Mouse (Mus musculus): Measurements from ENCODE around the gene Nat8f2. TPM values are rescaled to one million over a fixed set of nuclear protein-coding genes. Genes with fewer than 3 reads are reported as not detected.
"Not testable (repeated sequence)": the region's sequence is repeated elsewhere in the genome, so short reads cannot be mapped to it uniquely, and the experiment has no call there.

Nat8f2 gene
- polyA plus RNA-seq, 1 experiment from 2014 or later, result not detected

GRCm38 (mm10) chr6:85906911-85907351, 38.0 kb upstream of the Nat8f2 start:
- not testable (repeated sequence) for H3K4me1 ChIP-seq (ENCODE audit: control insufficient read depth, insufficient read depth, low read length); DNase-seq (ENCODE audit: low spot score); ATAC-seq (replicated peaks; ENCODE audit: insufficient number of reproducible peaks, low FRiP score, low TSS enrichment, low read depth); H3K36me3 ChIP-seq (replicated peaks; ENCODE audit: control insufficient read depth, insufficient read depth, low read depth, low read length); H3K9ac ChIP-seq (replicated peaks; ENCODE audit: low read length); H3K27me3 ChIP-seq (ENCODE audit: control insufficient read depth, insufficient read depth, low read length); H3K9me3 ChIP-seq (replicated peaks; ENCODE audit: control insufficient read depth, low read length); H3K4me3 ChIP-seq (ENCODE audit: low read depth, low read length); H3K27ac ChIP-seq (replicated peaks; ENCODE audit: low read depth, low read length); H3K4me2 ChIP-seq (ENCODE audit: low read depth, low read length)
- WGBS, result 69% methylated on average over 2 of the region's 2 CpGs

- H3K4me3 ChIP-seq (ENCODE audit: low read depth, low read length); H3K27ac ChIP-seq (replicated peaks; ENCODE audit: low read depth, low read length); H3K9ac ChIP-seq (replicated peaks; ENCODE audit: low read length); H3K36me3 ChIP-seq (replicated peaks; ENCODE audit: control insufficient read depth, insufficient read depth, low read depth, low read length); H3K4me1 ChIP-seq (ENCODE audit: control insufficient read depth, insufficient read depth, low read length); H3K27me3 ChIP-seq (ENCODE audit: control insufficient read depth, insufficient read depth, low read length); H3K9me3 ChIP-seq (replicated peaks; ENCODE audit: control insufficient read depth, low read length): not testable (repeated sequence)
- DNase-seq (ENCODE audit: low spot score) (peak; percentile 19), ATAC-seq (replicated peaks; ENCODE audit: insufficient number of reproducible peaks, low FRiP score, low TSS enrichment, low read depth) (peak; percentile 39; the same call in 1 of the 2 replicates)
- H3K4me2 ChIP-seq (ENCODE audit: low read depth, low read length), result peak within 1 kb of the TSS; percentile 4; the same call in 1 of the 2 replicates
- 17% methylated on average over 20 of the region's 20 CpGs for WGBS
These were observed 35.7 kb upstream of the Nat8f2 start, which contains the start of gene Nat8f4 for GRCm38 (mm10) chr6:85904642-85905061. Gene Nat8f4, minus strand, starts transcription at chr6:85904884.

GRCm38 (mm10) chr6:85902303-85902702, 33.3 kb upstream of the Nat8f2 start:
- no peak for ATAC-seq (replicated peaks; ENCODE audit: insufficient number of reproducible peaks, low FRiP score, low TSS enrichment, low read depth)
- no peak overlapping the region for H3K9ac ChIP-seq (replicated peaks; ENCODE audit: low read length)
- no peaks in the 10 kb centered on the region for H3K4me1 ChIP-seq (ENCODE audit: control insufficient read depth, insufficient read depth, low read length)
- no peaks in the 10 kb centered on the region for H3K27me3 ChIP-seq (ENCODE audit: control insufficient read depth, insufficient read depth, low read length)
- DNase-seq (ENCODE audit: low spot score), result no peak
- H3K27ac ChIP-seq (replicated peaks; ENCODE audit: low read depth, low read length), result no peak overlapping the region
- H3K9me3 ChIP-seq (replicated peaks; ENCODE audit: control insufficient read depth, low read length), result no peaks in the 10 kb centered on the region
- WGBS, result 89% methylated on average over 2 of the region's 2 CpGs
- H3K4me2 ChIP-seq (ENCODE audit: low read depth, low read length), result no peak overlapping the region
- H3K4me3 ChIP-seq (ENCODE audit: low read depth, low read length), result no peak overlapping the region
- H3K36me3 ChIP-seq (replicated peaks; ENCODE audit: control insufficient read depth, insufficient read depth, low read depth, low read length), result no peaks in the 10 kb centered on the region

- not testable (repeated sequence) for H3K27ac ChIP-seq (replicated peaks; ENCODE audit: low read depth, low read length); H3K9ac ChIP-seq (replicated peaks; ENCODE audit: low read length); H3K4me3 ChIP-seq (ENCODE audit: low read depth, low read length); H3K36me3 ChIP-seq (replicated peaks; ENCODE audit: control insufficient read depth, insufficient read depth, low read depth, low read length); H3K4me2 ChIP-seq (ENCODE audit: low read depth, low read length); DNase-seq (ENCODE audit: low spot score); H3K9me3 ChIP-seq (replicated peaks; ENCODE audit: control insufficient read depth, low read length); H3K4me1 ChIP-seq (ENCODE audit: control insufficient read depth, insufficient read depth, low read length); H3K27me3 ChIP-seq (ENCODE audit: control insufficient read depth, insufficient read depth, low read length); ATAC-seq (replicated peaks; ENCODE audit: insufficient number of reproducible peaks, low FRiP score, low TSS enrichment, low read depth)
- WGBS, result 80% methylated on average over 7 of the region's 8 CpGs
These were observed 29.9 kb upstream of the Nat8f2 start for GRCm38 (mm10) chr6:85898596-85899475.

GRCm38 (mm10) chr6:85895061-85895648, 26.2 kb upstream of the Nat8f2 start:
- not testable (repeated sequence) for H3K27ac ChIP-seq (replicated peaks; ENCODE audit: low read depth, low read length); H3K4me3 ChIP-seq (ENCODE audit: low read depth, low read length); H3K9me3 ChIP-seq (replicated peaks; ENCODE audit: control insufficient read depth, low read length); H3K36me3 ChIP-seq (replicated peaks; ENCODE audit: control insufficient read depth, insufficient read depth, low read depth, low read length); DNase-seq (ENCODE audit: low spot score); H3K27me3 ChIP-seq (ENCODE audit: control insufficient read depth, insufficient read depth, low read length); H3K4me2 ChIP-seq (ENCODE audit: low read depth, low read length); H3K4me1 ChIP-seq (ENCODE audit: control insufficient read depth, insufficient read depth, low read length); H3K9ac ChIP-seq (replicated peaks; ENCODE audit: low read length); ATAC-seq (replicated peaks; ENCODE audit: insufficient number of reproducible peaks, low FRiP score, low TSS enrichment, low read depth)
- 69% methylated on average over 25 of the region's 25 CpGs for WGBS

- no peaks in the 10 kb centered on the region for H3K36me3 ChIP-seq (replicated peaks; ENCODE audit: control insufficient read depth, insufficient read depth, low read depth, low read length)
- no peaks in the 10 kb centered on the region for H3K9me3 ChIP-seq (replicated peaks; ENCODE audit: control insufficient read depth, low read length)
- DNase-seq (ENCODE audit: low spot score) (no peak), ATAC-seq (replicated peaks; ENCODE audit: insufficient number of reproducible peaks, low FRiP score, low TSS enrichment, low read depth) (no peak)
- H3K4me3 ChIP-seq (ENCODE audit: low read depth, low read length), result no peak overlapping the region
- H3K4me2 ChIP-seq (ENCODE audit: low read depth, low read length), result no peak overlapping the region
- no peaks in the 10 kb centered on the region for H3K4me1 ChIP-seq (ENCODE audit: control insufficient read depth, insufficient read depth, low read length)
- no peak overlapping the region for H3K27ac ChIP-seq (replicated peaks; ENCODE audit: low read depth, low read length)
- 91% methylated on average over 2 of the region's 2 CpGs for WGBS
- no peaks in the 10 kb centered on the region for H3K27me3 ChIP-seq (ENCODE audit: control insufficient read depth, insufficient read depth, low read length)
- H3K9ac ChIP-seq (replicated peaks; ENCODE audit: low read length), result no peak overlapping the region
These were observed 20.0 kb upstream of the Nat8f2 start for GRCm38 (mm10) chr6:85888961-85889360.

GRCm38 (mm10) chr6:85884311-85884710, 15.4 kb upstream of the Nat8f2 start:
- Histone ChIP-seq H3K27ac (replicated peaks; ENCODE audit: low read depth, low read length) (no peak overlapping the region), H3K27me3 (ENCODE audit: control insufficient read depth, insufficient read depth, low read length) (no peaks in the 10 kb centered on the region), H3K9me3 (replicated peaks; ENCODE audit: control insufficient read depth, low read length) (peaks cover 6% of the 10 kb centered on the region; the same call in 1 of the 2 replicates), H3K4me3 (ENCODE audit: low read depth, low read length) (no peak overlapping the region), H3K36me3 (replicated peaks; ENCODE audit: control insufficient read depth, insufficient read depth, low read depth, low read length) (no peaks in the 10 kb centered on the region), H3K4me2 (ENCODE audit: low read depth, low read length) (no peak overlapping the region), H3K4me1 (ENCODE audit: control insufficient read depth, insufficient read depth, low read length) (no peaks in the 10 kb centered on the region), H3K9ac (replicated peaks; ENCODE audit: low read length) (no peak overlapping the region)
- 79% methylated on average over 1 of the region's 1 CpGs for whole genome bisulfite sequencing
- no peak for DNase-seq (ENCODE audit: low spot score)
- no peak for ATAC-seq (replicated peaks; ENCODE audit: insufficient number of reproducible peaks, low FRiP score, low TSS enrichment, low read depth)

- H3K9me3 ChIP-seq (replicated peaks; ENCODE audit: control insufficient read depth, low read length); H3K4me3 ChIP-seq (ENCODE audit: low read depth, low read length); H3K9ac ChIP-seq (replicated peaks; ENCODE audit: low read length); DNase-seq (ENCODE audit: low spot score); ATAC-seq (replicated peaks; ENCODE audit: insufficient number of reproducible peaks, low FRiP score, low TSS enrichment, low read depth); H3K36me3 ChIP-seq (replicated peaks; ENCODE audit: control insufficient read depth, insufficient read depth, low read depth, low read length); H3K27me3 ChIP-seq (ENCODE audit: control insufficient read depth, insufficient read depth, low read length); H3K4me2 ChIP-seq (ENCODE audit: low read depth, low read length); H3K27ac ChIP-seq (replicated peaks; ENCODE audit: low read depth, low read length); H3K4me1 ChIP-seq (ENCODE audit: control insufficient read depth, insufficient read depth, low read length): not testable (repeated sequence)
- 92% methylated on average over 9 of the region's 9 CpGs for WGBS
These were observed 14.3 kb upstream of the Nat8f2 start for GRCm38 (mm10) chr6:85883246-85883645.
